Mouse (Mus musculus) liver, embryonic 12.5 days (tissue): ENCODE measurements around the gene Gpr55. TPM values are rescaled to one million over a fixed set of nuclear protein-coding genes. Genes with fewer than 3 reads are reported as not detected.
A peak's percentile ranks its signal among the peaks of the same experiment; 100 is the strongest.
"Not testable (repeated sequence)": the region's sequence is repeated elsewhere in the genome, so short reads cannot be mapped to it uniquely, and the experiment has no call there.

ENCODE experiments used
- ATAC-seq: fragments of 200-750 bp; cut with Nextera tagmentation; 2 replicates; pipeline ENCODE4 v1.8.0; 2017; ENCODE audit warnings: moderate number of reproducible peaks, mild to moderate bottlenecking, moderate library complexity
- H3K27ac ChIP-seq: fragments of 300-500 bp; sonication (generic); 2 replicates; pipeline ENCODE4 v1.5.1; 2016; ENCODE audit warnings: mild to moderate bottlenecking
- H3K27me3 ChIP-seq: fragments of 300-500 bp; sonication (generic); replicated peaks from 2 replicates; pipeline ENCODE4 v1.6.1; 2016; ENCODE audit warnings: mild to moderate bottlenecking, moderate library complexity
- H3K36me3 ChIP-seq: fragments of 300-500 bp; sonication (generic); 2 replicates; pipeline ENCODE4 v1.6.1; 2016; ENCODE audit warnings: mild to moderate bottlenecking, moderate library complexity
- H3K4me1 ChIP-seq: fragments of 300-500 bp; sonication (generic); 2 replicates; pipeline ENCODE4 v1.6.1; 2016
- H3K4me2 ChIP-seq: fragments of 300-500 bp; sonication (generic); 2 replicates; pipeline ENCODE4 v1.6.1; 2016; ENCODE audit warnings: mild to moderate bottlenecking, moderate library complexity
- H3K4me3 ChIP-seq: fragments of 300-500 bp; sonication (generic); 2 replicates; pipeline ENCODE4 v1.5.1; 2016; ENCODE audit warnings: mild to moderate bottlenecking, moderate library complexity
- H3K9ac ChIP-seq: fragments of 300-500 bp; sonication (generic); 2 replicates; pipeline ENCODE4 v1.6.1; 2016; ENCODE audit warnings: mild to moderate bottlenecking, moderate library complexity
- H3K9me3 ChIP-seq: fragments of 300-500 bp; sonication (generic); replicated peaks from 2 replicates; pipeline ENCODE4 v1.6.1; 2016; ENCODE audit warnings: mild to moderate bottlenecking, moderate library complexity
- WGBS: fragments of 180-500 bp; shearing (Covaris S2); methylation state at CpG from one replicate; pipeline ENCODE4 v1.1.7; 2016; ENCODE audit not compliant: insufficient replicate concordance; 5-methylcytosine and 5-hydroxymethylcytosine counted together
- polyA plus RNA-seq: library from polyadenylated mRNA; unstranded; fragments of >200 nt; fragmentation: Nextera tagmentation; extraction: Ambion mirVana; gene quantifications from 2 replicates; pipeline ENCODE4 v1.2.1, GENCODE M21; 2016

Gene Gpr55
- not detected in 2 replicates for polyA plus RNA-seq

- Histone ChIP-seq H3K4me3 (no peak within 1 kb of the TSS), H3K36me3 (no peaks in the 10 kb centered on the region), H3K9me3 (no peaks in the 10 kb centered on the region), H3K9ac (no peak within 1 kb of the TSS), H3K4me1 (peaks cover 26% of the 10 kb centered on the region; the same call in 1 of the 2 replicates), H3K4me2 (no peak within 1 kb of the TSS), H3K27me3 (no peaks in the 10 kb centered on the region), H3K27ac (no peak within 1 kb of the TSS)
- no peak for ATAC-seq
- 19% methylated on average over 5 of the region's 5 CpGs for WGBS
Measured at GRCm38 (mm10) chr1:85960873-85961272, at the start of gene Gpr55. Gpr55 (minus strand) TSS chr1:85961007.

GRCm38 (mm10) chr1:86007778-86008177 lies 47.0 kb upstream of the Gpr55 start:
- no peak for ATAC-seq
- Histone ChIP-seq H3K36me3 (no peaks in the 10 kb centered on the region), H3K4me2 (0 out of 2 replicates have a peak overlapping the region, but pooled peaks have one; percentile 12)

GRCm38 (mm10) chr1:86006040-86006439 lies 45.2 kb upstream of the Gpr55 start:
- H3K36me3 ChIP-seq = no peaks in the 10 kb centered on the region
- ATAC-seq = no peak
- WGBS = 69% methylated on average over 6 of the region's 6 CpGs
- H3K4me2 ChIP-seq = no peak overlapping the region
- H3K4me3 ChIP-seq = no peak overlapping the region
- no peaks in the 10 kb centered on the region for H3K4me1 ChIP-seq
- no peaks in the 10 kb centered on the region for H3K9me3 ChIP-seq
- H3K9ac ChIP-seq = no peak overlapping the region
- no peaks in the 10 kb centered on the region for H3K27me3 ChIP-seq
- H3K27ac ChIP-seq = no peak overlapping the region

More at GRCm38 (mm10) chr1:86007778-86008177, 47.0 kb upstream of the Gpr55 start:
- H3K4me1 ChIP-seq = no peaks in the 10 kb centered on the region
- no peaks in the 10 kb centered on the region for H3K27me3 ChIP-seq
- H3K27ac ChIP-seq = no peak overlapping the region
- H3K9me3 ChIP-seq = no peaks in the 10 kb centered on the region
- H3K9ac ChIP-seq = no peak overlapping the region
- H3K4me3 ChIP-seq = no peak overlapping the region
- WGBS = 4% methylated on average over 7 of the region's 7 CpGs

GRCm38 (mm10) chr1:86005540-86005939 lies 44.7 kb upstream of the Gpr55 start:
- Histone ChIP-seq H3K4me3 (no peak overlapping the region), H3K36me3 (no peaks in the 10 kb centered on the region), H3K9ac (no peak overlapping the region), H3K4me2 (no peak overlapping the region), H3K27ac (no peak overlapping the region), H3K9me3 (no peaks in the 10 kb centered on the region), H3K27me3 (no peaks in the 10 kb centered on the region), H3K4me1 (no peaks in the 10 kb centered on the region)
- WGBS = 69% methylated on average over 10 of the region's 10 CpGs
- no peak for ATAC-seq

GRCm38 (mm10) chr1:85999853-86000570 lies 39.2 kb upstream of the Gpr55 start:
- Histone ChIP-seq H3K27me3 (no peaks in the 10 kb centered on the region), H3K9me3 (peaks cover 4% of the 10 kb centered on the region; the same call in 1 of the 2 replicates), H3K4me2 (no peak overlapping the region), H3K4me1 (no peaks in the 10 kb centered on the region), H3K27ac (no peak overlapping the region), H3K36me3 (no peaks in the 10 kb centered on the region), H3K9ac (no peak overlapping the region), H3K4me3 (no peak overlapping the region)
- 70% methylated on average over 18 of the region's 18 CpGs for WGBS
- ATAC-seq = no peak

GRCm38 (mm10) chr1:85998012-85998411 lies 37.2 kb upstream of the Gpr55 start:
- Histone ChIP-seq H3K9ac (no peak overlapping the region), H3K27ac (no peak overlapping the region), H3K4me2 (no peak overlapping the region), H3K4me3 (no peak overlapping the region), H3K36me3 (no peaks in the 10 kb centered on the region), H3K4me1 (no peaks in the 10 kb centered on the region), H3K27me3 (no peaks in the 10 kb centered on the region; the same call in 1 of the 2 replicates), H3K9me3 (peaks cover 4% of the 10 kb centered on the region; the same call in 1 of the 2 replicates)
- ATAC-seq = no peak
- 47% methylated on average over 4 of the region's 4 CpGs for WGBS

GRCm38 (mm10) chr1:85997221-85997620 lies 36.4 kb upstream of the Gpr55 start:
- H3K27me3 ChIP-seq = no peaks in the 10 kb centered on the region; the same call in 1 of the 2 replicates
- ATAC-seq = no peak
- WGBS = 73% methylated on average over 1 of the region's 1 CpGs

GRCm38 (mm10) chr1:85993541-85993940 lies 32.7 kb upstream of the Gpr55 start:
- Histone ChIP-seq H3K27ac (no peak overlapping the region), H3K36me3 (no peaks in the 10 kb centered on the region), H3K9ac (no peak overlapping the region), H3K27me3 (no peaks in the 10 kb centered on the region; the same call in 1 of the 2 replicates), H3K4me1 (peaks cover 13% of the 10 kb centered on the region; the same call in 1 of the 2 replicates), H3K4me2 (no peak overlapping the region), H3K9me3 (peaks cover 4% of the 10 kb centered on the region; the same call in 1 of the 2 replicates), H3K4me3 (no peak overlapping the region)
- no peak for ATAC-seq
- WGBS = 61% methylated on average over 4 of the region's 4 CpGs

More at GRCm38 (mm10) chr1:85997221-85997620, 36.4 kb upstream of the Gpr55 start:
- H3K36me3 ChIP-seq = no peaks in the 10 kb centered on the region
- H3K4me3 ChIP-seq = no peak overlapping the region
- no peak overlapping the region for H3K27ac ChIP-seq
- peaks cover 4% of the 10 kb centered on the region; the same call in 1 of the 2 replicates for H3K9me3 ChIP-seq
- H3K9ac ChIP-seq = no peak overlapping the region
- H3K4me1 ChIP-seq = 0 out of 2 replicates have a peak, but pooled peaks cover 1% of the 10 kb centered on the region
- no peak overlapping the region for H3K4me2 ChIP-seq

- Histone ChIP-seq H3K9ac (no peak overlapping the region), H3K4me3 (no peak overlapping the region), H3K27ac (no peak overlapping the region), H3K4me2 (no peak overlapping the region), H3K36me3 (no peaks in the 10 kb centered on the region), H3K4me1 (peaks cover 13% of the 10 kb centered on the region; the same call in 1 of the 2 replicates), H3K27me3 (no peaks in the 10 kb centered on the region; the same call in 1 of the 2 replicates), H3K9me3 (peaks cover 4% of the 10 kb centered on the region; the same call in 1 of the 2 replicates)
- no peak for ATAC-seq
- WGBS = 42% methylated on average over 9 of the region's 9 CpGs
Measured at GRCm38 (mm10) chr1:85992175-85992574, 31.4 kb upstream of the Gpr55 start.

- H3K4me1 ChIP-seq = peaks cover 13% of the 10 kb centered on the region; the same call in 1 of the 2 replicates
- not testable (repeated sequence) for H3K4me2 ChIP-seq, H3K9me3 ChIP-seq, ATAC-seq, H3K27ac ChIP-seq, H3K36me3 ChIP-seq, H3K9ac ChIP-seq, H3K27me3 ChIP-seq, H3K4me3 ChIP-seq
- 59% methylated on average over 4 of the region's 4 CpGs for WGBS
Measured at GRCm38 (mm10) chr1:85988882-85989281, 28.1 kb upstream of the Gpr55 start.

GRCm38 (mm10) chr1:85988351-85988750 lies 27.5 kb upstream of the Gpr55 start:
- Histone ChIP-seq H3K9ac (no peak overlapping the region), H3K9me3 (no peaks in the 10 kb centered on the region), H3K4me3 (no peak overlapping the region), H3K4me1 (peaks cover 13% of the 10 kb centered on the region; the same call in 1 of the 2 replicates), H3K27ac (no peak overlapping the region), H3K4me2 (no peak overlapping the region), H3K36me3 (no peaks in the 10 kb centered on the region), H3K27me3 (no peaks in the 10 kb centered on the region; the same call in 1 of the 2 replicates)
- no peak for ATAC-seq
- WGBS = 21% methylated on average over 4 of the region's 4 CpGs

- Histone ChIP-seq H3K36me3 (no peaks in the 10 kb centered on the region), H3K4me1 (peaks cover 4% of the 10 kb centered on the region; the same call in 1 of the 2 replicates), H3K4me2 (no peak overlapping the region), H3K9me3 (no peaks in the 10 kb centered on the region), H3K9ac (no peak overlapping the region), H3K27ac (no peak overlapping the region), H3K27me3 (no peaks in the 10 kb centered on the region), H3K4me3 (no peak overlapping the region)
- no peak for ATAC-seq
- 52% methylated on average over 3 of the region's 3 CpGs for WGBS
Measured at GRCm38 (mm10) chr1:85985784-85986183, 25.0 kb upstream of the Gpr55 start.
